Mouse (Mus musculus) layer of hippocampus, postnatal 36 days (tissue): ENCODE measurements around the gene H60b. TPM values are rescaled to one million over a fixed set of nuclear protein-coding genes. Genes with fewer than 3 reads are reported as not detected.
"Not testable (repeated sequence)": the region's sequence is repeated elsewhere in the genome, so short reads cannot be mapped to it uniquely, and the experiment has no call there.

Experiments used
- DNase-seq, 2 experiments: peaks; one replicate each; pipeline ENCODE4 v3.0.0; 2022
- total RNA-seq, 2 experiments: library from RNA; stranded (reverse); gene quantifications; 2 replicates each; pipeline ENCODE4 v1.2.3; 2021

H60b gene
- total RNA-seq, 2 experiments from 2014 or later = not detected

DNA sequence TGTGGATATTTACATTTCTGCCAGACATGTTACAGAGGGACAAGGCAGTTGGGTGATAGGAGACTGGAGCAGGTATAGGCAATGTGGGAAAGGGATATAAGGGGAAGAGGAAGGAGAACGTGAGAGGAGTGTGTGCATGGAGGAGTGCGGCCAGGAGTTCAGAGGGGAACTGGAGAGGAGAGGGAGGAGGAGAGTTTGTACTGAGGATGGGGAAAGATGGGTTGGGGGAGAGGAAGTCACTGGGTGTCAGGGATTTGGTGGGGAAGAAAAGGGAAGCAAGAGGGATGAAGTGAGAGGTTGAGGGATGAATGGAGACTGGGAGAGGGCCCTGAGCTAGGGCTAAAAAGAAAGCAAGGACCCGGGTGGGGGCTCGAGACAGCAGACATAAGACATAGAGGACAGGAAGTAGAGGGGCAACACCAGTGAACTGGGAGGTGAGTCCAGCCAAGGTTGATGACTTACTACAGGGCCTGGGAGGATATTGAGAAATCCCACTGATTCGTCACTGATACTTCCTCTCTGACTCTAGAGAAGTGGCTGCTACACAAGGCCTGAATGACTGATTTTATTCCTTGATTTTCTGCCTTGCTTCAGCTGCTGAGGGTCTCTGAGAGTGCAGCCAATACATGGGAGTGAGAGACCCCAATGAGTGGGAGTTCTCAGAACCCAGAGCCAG lies 7.1 kb downstream of the H60b start:
- not testable (repeated sequence) for DNase-seq

DNA sequence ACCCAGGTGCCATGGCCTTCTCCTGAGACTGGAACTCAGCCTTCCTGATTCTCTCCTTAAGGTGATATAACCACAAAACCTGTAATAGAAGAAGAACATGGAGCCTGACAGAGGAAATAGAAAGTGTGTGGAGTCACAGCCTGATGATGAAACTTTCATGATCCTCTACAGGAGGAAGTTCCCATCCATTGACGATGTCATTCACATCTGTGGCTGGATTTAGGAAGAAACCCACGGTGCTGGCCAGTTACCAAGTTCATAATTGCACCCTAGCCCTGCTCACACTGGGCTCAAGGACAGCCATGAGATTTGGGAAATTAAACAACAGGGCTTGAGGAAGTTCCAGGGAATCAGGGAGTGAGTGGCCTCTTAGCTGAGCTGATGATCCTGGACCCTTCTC lies 7.6 kb downstream of the H60b start:
- DNase-seq = not testable (repeated sequence)

DNA sequence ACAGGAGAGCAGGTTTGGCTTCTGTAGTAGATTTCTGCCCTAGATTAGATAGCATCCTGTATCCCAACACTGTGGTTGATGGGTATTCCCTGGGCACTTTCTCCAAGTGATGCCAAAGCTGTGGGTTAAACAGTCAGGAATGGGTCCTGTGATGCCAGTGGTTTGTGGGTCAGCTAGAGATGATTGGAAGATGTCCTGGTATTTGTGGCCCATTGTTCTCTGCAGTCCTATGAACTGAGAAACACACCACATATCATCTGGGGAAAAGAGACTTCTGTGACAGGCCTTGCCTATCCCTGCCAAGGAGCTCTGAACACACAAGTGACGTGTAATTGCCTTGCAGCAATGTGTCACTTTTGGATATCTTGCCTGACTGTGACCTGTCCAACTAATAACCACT lies 8.7 kb downstream of the H60b start:
- DNase-seq = not testable (repeated sequence)

DNA sequence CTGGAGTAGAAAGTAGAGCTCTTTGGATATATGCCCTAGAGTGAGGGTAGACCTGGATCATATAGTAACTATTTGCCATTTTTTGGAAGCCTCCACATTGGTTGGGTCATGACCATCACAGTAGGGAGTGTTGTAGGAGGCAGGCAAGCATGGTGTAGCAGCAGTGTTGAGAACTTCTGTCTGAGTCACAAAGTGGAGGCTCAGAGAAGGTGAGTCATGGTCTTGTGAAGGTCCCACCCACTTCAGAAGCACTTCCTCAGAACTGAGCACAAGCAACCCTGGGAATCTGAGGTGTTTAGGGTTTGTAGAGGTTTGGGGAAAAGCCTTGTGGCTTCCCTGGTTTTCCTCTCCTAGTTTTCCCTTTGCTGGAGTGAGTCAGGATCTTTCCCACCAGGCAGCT lies 10.7 kb downstream of the H60b start:
- not testable (repeated sequence) for DNase-seq

DNA sequence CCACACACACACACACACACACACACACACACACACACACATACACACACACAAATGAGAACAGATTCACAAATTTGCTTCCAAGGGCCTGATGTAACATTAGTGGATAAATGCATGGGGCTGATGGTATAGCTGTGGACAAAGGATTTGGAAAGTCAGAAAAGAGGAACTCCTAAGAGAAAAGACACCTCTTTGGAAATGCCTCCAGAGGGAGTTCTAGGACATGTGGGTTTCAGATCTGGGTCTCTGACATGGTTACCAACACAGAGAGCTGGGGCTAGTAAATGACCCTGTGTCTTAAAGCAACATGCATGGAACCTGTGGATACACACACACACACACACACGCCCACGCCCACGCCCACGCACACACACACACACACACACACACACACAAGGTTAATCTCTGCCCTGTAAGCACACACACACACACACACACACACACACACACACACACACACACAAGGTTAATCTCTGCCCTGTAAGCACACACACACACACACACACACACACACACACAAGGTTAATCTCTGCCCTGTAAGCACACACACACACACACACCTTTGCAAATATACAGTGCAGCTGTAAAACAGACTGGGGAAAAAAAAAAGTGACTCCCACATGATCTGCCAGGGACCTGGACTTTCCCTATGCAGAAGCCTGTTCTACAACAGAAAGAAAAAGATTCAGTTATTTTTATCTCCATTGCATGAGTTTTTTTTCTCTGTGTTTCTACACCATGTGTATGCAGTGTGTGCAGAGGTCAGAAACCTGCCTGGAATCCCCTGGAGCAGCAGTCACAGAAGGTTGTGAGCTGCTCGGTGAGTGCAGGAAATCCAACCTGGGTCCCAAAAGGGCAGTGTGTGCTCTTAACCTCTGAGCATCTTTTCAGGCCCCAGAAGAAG lies 14.3 kb downstream of the H60b start:
- not testable (repeated sequence) for DNase-seq

DNA sequence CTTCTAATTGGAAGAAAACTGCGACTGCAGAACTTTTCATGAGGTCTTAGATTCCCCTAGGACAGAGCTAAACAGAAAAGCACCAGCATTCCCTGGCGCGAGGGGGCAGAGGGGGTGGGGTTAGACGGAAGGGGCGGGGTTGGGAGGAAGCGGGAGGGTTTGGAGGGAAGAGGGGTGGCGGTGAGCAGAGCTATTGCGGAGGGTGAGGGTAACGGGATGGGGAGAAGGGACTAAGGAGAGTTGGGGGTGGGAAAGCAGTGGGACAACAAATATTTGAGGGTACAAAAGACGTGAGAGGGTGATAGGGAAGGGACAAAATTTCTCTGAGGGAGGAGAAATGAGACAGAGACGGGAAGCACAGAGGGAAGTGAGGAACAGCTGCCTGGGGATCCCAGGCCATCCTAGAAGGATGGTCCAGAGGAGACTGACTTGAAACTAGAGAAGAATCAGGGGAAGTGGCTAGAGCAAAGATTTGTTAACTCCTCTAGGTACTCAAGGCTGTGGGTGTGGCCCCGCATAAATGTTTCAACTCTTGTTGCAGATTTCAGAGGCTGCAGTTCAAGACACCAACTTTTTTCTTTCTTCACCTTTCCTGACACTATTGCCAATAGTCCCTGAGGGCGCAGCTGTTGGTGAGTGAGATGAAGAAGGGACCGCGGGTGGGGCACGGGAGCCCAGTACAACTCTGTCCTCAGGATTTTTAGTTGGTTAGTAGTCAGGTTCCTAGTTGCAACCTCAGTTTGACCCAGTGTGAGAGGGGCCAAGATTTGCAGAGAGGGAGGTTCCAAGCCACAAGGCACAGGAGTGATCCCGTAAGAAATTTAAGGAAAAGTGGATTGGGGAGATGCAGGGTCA lies 15.2 kb downstream of the H60b start:
- not testable (repeated sequence) for DNase-seq

DNA sequence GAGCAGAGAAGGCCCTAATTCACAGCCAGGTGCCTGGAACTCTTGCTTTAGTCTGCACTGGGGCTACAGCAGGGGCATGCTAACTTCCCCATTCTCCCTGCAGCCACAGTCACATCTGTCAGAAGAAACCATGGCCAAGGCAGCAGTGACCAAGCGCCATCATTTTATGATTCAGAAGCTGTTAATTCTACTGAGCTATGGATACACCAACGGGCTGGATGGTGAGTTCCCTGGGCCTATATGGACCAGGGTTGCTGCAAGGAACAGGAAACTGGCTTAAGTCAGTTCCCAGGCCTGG lies 15.8 kb downstream of the H60b start:
- not testable (repeated sequence) for DNase-seq

DNA sequence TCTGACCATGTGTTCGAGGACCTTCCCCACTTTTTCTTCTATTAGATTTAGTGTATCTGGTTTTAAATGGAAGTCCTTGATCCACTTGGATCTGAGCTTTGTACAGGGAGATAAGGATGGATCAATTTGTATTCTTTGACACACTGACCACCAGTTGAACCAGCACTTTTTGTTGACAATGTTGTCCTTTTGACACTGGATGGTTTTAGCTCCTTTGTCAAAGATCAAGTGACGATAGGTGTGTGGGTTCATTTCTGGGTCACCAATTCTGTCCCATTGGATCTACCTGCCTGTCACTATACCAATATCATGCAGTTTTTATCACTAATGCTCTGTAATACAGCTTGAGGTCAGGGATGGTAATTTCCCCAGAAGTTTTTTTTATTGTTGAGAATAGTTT lies 18.1 kb downstream of the H60b start:
- not testable (repeated sequence) for DNase-seq

DNA sequence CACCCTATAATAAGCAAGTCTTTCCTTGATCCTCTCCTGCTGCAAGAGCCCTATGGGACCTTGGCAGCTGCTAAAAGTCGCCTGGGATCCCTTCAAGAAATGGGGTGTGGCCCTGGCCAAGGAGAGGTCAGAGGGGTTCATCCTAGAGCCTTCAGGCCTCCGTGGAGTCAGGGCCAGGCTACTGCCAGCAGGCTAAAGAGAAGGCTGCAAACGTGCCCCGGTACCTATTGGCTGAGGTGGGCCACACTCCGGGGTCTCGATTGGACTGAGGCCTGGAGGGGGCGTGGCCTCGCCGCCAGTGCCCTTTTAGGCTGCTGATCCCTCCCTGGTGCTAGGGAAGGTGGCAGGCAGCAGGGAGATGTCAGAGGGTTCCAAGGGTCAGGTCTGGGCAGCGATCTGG lies 32.6 kb downstream of the H60b start:
- not testable (repeated sequence) for DNase-seq

DNA sequence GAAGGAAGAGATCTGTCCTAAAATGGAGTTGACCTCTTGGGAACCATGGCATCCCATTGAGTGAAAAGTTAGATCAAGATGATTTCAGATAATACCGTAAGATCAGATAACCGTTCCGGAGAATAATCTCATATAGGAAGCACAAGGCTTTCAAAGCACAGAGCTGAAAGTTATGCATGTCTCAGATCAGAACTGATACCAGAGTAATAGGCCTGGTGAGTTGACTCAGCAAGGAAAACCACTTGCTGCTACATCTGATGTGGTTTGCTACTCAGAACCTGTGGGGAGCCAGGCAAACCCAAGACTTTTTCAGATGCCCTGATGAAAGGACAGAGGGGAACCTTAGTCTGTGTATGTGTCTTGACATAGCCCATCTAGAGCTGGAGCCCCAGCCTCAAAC lies 43.0 kb downstream of the H60b start:
- DNase-seq = not testable (repeated sequence)

DNA sequence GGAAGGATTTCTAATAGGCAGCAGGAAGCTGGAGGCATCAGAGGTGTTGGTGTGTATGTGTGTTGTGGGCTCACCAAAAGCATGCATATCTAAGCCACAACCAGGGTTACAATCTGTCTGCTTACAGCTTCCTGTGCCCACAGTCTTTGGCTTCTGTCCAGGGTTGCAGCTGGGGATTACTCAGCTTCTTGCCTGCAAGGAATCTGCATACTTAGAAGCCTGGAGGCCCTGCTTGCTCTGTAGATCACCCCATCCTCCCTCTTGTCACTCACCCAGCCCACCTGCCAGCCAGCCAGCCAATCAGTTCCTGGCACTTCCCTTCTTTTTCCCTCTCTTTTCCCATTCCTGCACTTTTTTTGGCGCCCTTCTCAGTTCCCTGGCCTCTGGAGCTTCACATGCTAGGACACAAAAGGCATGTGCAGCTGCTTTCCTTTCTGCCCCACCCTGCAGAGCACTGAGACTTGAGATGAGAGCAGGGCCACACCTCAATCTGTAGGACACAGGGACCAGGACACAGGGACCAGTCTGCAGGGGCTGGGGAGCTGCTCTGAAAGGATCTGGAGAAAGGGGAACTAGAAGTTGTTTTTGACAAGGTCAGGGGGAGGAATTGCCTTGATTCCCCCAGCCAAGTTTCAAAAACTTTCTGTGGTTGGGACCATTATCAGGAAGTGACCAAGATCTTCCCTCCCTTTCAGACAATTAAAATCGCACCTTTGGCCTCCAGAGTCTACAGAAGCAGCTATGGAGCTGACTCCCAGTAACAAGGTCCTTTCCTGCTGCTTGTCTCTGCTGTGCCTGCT lies 44.6 kb downstream of the H60b start:
- not testable (repeated sequence) for DNase-seq

DNA sequence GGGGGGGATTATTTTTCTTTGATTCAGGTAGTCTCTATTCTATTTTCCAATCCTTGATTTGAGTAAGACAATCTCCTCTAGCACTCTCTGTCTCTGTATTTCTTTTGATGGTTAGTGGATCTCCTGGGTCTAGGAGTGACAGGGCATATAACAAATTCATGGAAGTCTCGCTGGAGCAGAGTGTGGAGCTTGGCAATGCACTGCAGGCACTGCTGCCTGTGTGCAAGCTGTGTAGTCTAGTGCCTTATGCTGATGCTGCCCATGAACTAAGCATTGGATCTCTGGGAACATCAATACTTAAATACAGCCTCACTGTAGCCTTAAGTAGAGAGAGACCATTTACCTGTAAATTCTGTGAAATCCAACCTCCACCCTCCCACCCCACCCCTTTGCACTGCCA lies 48.1 kb downstream of the H60b start:
- not testable (repeated sequence) for DNase-seq

DNA sequence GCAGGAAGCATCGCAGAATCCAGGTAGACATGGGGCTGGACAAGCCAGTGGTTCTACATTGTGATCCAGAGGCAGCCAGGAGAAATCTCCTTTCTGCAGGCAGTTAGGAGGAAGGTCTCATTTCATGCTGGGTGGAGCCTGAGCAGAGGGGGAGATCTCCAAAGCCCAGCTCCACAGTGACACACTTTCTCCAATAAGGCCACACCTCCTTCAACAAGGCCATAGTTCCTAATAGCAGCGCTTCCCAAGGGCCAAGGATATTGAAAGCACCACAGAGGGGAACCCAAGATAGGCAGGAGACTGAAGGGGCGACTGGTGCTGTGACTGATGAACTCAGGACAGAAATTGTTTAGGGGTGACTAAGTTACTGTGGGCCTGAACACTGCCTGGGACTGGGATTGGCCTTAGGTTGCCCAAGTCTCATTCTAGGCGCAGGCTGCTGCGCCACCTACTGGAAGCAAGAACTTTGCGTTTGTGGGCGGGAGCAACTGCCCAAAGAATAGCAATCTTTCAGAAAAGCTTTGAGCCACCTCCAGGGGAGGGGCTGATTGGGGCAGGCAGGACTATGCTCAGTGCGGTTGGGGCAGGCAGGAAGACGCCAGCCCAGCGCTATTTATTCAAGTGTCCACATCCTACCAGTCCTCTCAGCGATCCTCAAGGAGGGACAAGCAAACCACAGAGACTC lies 53.8 kb downstream of the H60b start:
- peak; percentile 10 to 27 for DNase-seq

DNA sequence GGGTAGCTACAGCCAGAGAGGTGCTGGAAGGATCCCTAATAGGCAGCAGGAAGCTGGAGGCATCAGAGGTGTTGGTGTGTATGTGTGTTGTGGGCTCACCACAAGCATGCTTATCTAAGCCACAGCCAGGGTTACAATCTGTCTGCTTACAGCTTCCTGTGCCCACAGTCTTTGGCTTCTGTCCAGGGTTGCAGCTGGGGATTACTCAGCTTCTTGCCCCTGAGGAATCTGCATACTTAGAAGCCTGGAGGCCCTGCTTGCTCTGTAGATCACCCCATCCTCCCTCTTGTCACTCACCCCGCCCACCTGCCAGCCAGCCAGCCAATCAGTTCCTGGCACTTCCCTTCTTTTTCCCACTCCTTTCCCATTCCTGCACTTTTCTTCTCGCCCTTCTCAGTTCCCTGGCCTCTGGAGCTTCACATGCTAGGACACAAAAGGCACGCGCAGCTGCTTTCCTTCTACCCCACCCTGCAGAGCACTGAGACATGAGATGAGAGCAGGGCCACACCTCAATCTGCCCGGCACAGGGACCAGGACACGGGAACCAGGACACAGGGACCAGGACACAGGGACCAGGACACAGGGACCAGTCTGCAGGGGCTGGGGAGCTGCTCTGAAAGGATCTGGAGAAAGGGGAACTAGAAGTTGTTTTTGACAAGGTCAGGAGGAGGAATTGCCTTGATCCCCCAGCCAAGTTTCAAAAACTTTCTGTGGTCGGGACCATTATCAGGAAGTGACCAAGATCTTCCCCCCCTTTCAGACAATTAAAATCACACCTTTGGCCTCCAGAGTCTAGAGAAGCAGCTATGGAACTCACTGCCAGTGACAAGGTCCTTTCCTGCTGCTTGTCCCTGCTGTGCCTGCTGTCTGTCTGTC lies 65.3 kb downstream of the H60b start:
- DNase-seq = peak in 1 of 2 experiments; percentile 17

DNA sequence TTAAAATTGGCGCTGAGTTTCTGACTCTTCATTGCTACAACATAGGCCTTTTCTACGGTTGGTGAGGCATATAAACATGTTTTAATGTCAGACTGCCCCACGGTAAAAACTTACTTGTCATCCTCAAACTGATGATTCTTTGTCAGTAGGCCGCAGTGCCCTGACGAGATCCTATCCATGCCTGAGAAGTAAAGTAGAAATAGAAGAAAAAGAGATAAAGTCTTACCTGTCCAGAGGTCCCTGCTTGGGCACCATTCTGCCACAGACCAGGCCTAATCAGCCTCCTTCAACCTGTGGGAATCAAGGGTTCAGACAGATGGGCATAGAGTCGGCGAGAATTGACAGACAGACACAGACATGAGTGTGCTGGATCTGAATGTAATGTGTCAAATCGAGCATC lies 106.7 kb downstream of the H60b start:
- DNase-seq = no peak

DNA sequence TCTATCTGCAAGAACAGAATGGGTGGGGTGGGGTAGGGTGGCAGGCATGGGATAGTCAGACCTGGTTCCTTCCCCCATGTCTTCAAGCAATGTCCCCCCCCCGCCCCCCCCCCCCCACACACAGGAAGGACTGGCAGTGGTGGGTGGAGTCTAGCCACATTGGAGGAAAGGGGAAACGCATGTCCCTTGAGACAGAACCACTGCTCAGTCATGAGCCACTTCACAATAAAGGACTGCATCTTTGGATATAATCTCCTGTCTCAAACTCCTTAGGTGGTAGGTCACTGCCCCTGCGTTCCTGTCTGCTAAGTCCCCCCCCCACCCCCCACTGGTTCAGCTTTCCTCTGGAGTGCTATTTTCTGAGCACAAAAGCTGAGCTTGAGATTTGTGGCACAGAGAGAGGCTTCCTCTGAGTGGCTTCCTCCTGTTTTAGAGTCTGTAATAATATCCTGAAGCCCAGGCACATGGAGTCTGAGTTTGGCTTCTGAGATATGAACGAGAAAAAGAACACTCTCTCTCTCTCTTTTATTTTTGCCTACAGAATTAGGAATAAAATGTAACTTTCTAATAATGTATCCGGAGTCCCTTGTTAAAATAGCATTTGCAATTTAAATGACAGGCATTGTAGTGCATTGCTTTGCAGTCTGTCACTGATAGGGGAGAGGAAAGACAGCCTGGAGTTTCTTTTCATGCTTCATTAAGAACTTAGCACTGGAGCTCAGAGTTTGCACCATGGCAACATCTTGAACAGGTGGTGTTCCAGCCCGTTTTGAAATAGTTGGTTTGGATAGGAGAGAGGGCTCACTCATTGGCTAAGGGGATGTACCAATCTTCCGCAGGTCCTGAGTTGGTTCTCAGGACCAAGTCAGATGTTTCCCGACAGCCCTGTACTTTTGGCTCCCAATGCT lies 112.7 kb downstream of the H60b start:
- not testable (repeated sequence) for DNase-seq

DNA sequence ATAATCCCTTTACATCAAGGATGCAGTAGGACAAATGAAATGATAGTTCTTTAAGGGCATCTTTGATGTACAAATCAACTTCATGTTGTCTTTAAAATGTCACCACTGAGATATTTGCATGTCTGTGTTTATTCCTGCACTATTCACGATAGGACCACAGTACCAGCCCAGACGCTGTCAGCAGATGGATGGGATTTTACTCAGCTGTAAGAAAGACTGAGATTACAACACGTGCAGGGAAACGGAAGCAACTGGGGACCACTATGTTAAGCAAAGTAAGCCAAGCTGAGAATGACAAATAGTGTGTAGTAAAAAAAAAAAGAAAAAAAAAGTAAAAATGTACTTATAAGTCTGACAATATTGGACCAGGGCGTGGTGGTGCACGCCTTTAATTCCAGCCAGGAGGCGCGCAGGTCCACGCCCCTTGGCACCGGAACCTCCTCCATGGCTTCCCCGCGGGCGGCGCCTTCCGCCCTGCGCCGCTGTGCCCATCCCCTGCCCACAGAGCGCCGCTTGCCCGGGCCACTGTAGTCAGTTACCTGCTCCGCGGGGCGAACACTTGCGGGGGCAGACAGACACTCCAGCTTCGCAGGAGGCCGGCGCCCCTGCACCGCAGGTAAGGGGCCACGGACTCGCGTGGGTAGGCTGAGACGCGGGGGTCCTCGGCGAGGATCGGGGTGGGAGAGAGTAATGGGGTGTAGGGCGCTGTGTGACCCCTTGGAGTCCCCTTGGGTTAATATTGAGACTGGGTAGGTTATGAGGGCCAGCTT lies 114.7 kb downstream of the H60b start:
- not testable (repeated sequence) for DNase-seq

DNA sequence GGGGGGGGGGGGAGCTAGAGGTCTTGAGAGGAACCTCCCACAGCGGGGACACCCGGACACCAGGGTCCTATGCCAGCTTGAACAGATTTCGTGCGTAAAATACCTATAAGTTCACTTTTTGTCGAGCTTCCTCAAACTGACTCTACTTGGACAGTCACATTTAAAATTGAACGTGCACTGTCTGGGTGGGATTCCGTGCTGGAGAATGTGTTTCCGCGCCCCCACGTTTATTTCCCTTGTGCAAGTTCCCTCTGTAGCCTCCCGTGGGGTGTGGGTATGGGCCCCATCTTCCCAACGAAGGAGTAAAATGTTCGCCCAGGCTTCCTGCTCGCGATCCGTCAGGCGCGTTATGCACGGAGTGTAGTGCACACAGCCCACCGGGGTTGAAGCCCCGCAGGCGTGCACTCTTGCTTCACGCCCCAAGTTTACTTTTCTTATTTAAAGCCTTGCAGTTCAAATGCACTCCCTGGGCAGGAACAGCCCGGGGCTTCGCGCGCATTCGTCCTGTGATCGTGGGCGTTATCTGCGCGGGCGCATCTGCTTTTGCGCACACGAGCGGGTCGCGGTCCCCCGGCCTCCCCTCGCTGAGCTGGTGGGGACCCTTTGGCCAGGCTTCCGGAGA lies 115.4 kb downstream of the H60b start:
- DNase-seq = no peak
